Mouse (Mus musculus) layer of hippocampus, adult 2 months (tissue): Measurements from ENCODE around the gene Socs7. TPM values are rescaled to one million over a fixed set of nuclear protein-coding genes. Genes with fewer than 3 reads are reported as not detected.

Experiments
- DNase-seq, 2 experiments: peaks; one replicate each; pipeline ENCODE4 v3.0.0; 2022; ENCODE audit warnings: low spot score in 2 of 2
- H3K27ac ChIP-seq: fragments of 200-600 bp; 2 replicates; pipeline ENCODE4 v1.8.1; 2022
- H3K4me3 ChIP-seq: fragments of 200-600 bp; 2 replicates; pipeline ENCODE4 v1.8.1; 2022; ENCODE audit warnings: mild to moderate bottlenecking
- CTCF ChIP-seq: fragments of 200-600 bp; conservative IDR thresholded peaks from 2 replicates; pipeline ENCODE4 v1.8.1; 2022; ENCODE audit warnings: antibody characterized with exemption, mild to moderate bottlenecking, moderate library complexity
- total RNA-seq, 2 experiments: library from RNA; stranded (reverse); gene quantifications; 2 replicates each; pipeline ENCODE4 v1.2.3; 2021

Socs7 gene
- total RNA-seq, 2 experiments from 2014 or later, result 79.5 to 79.7 TPM

GRCm38 (mm10) chr11:97372159-97372864 is 10.0 kb downstream of the Socs7 start:
- DNase-seq, result no peak
- TF ChIP-seq CTCF, result no peak
- no peak overlapping the region for H3K27ac ChIP-seq
- no peak overlapping the region for H3K4me3 ChIP-seq

DNA sequence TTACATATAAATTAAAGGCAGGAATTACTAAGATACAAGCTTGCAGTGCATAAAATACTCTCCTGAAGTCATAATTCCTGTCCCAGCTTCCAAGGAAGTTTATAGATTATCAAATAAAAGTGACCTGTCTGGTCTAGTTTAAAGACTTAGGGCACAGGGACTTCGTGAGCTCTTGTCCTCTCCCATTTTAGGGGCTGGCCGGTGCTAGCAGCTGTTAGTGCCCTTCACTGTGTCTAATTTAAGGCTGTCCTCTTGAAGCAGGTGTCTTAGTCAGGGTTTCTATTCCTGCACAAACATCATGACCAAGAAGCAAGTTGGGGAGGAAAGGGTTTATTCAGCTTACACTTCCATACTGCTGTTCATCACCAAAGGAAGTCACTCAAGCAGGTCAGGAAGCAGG is 11.1 kb downstream of the Socs7 start:
- DNase-seq, result no peak
- TF ChIP-seq CTCF, result no peak
- H3K27ac ChIP-seq, result no peak overlapping the region
- H3K4me3 ChIP-seq, result no peak overlapping the region

- DNase-seq, result no peak
- peak overlapping the region; percentile 54; the same call in 1 of the 2 replicates for H3K27ac ChIP-seq
- TF ChIP-seq CTCF, result no peak
- H3K4me3 ChIP-seq, result no peak overlapping the region
These were observed 17.7 kb downstream of the Socs7 start for GRCm38 (mm10) chr11:97380036-97380435.

- no peak for DNase-seq
- TF ChIP-seq CTCF, result no peak
- H3K27ac ChIP-seq, result no peak overlapping the region
These were observed 20.7 kb downstream of the Socs7 start for GRCm38 (mm10) chr11:97383017-97383416.

GRCm38 (mm10) chr11:97383764-97384163 is 21.4 kb downstream of the Socs7 start:
- DNase-seq, result no peak
- Histone ChIP-seq H3K4me3 (no peak overlapping the region), H3K27ac (no peak overlapping the region)
- TF ChIP-seq CTCF, result no peak

More at GRCm38 (mm10) chr11:97383017-97383416, 20.7 kb downstream of the Socs7 start:
- no peak overlapping the region for H3K4me3 ChIP-seq

DNA sequence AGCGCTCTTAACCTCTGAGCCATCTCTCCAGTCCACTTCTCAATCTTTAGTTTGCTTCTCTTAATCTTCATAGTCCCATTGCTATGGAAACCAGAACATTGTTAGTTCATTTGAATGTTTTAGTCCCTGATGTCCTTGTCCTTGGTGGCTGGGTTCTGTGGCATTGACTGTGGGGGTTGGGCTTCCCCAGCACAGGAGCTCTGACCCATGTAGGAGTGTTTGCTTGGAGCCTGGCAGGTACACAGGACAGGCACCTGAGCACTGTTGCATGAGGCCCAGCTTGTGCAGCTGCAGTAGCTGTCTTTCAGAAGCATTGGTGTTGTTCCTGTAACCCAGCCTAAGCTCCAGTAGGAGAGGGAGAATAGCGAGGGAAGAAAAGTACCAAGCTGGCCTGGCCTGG is 25.5 kb downstream of the Socs7 start:
- Histone ChIP-seq H3K4me3 (no peak overlapping the region), H3K27ac (no peak overlapping the region)
- TF ChIP-seq CTCF, result no peak
- DNase-seq, result no peak

DNA sequence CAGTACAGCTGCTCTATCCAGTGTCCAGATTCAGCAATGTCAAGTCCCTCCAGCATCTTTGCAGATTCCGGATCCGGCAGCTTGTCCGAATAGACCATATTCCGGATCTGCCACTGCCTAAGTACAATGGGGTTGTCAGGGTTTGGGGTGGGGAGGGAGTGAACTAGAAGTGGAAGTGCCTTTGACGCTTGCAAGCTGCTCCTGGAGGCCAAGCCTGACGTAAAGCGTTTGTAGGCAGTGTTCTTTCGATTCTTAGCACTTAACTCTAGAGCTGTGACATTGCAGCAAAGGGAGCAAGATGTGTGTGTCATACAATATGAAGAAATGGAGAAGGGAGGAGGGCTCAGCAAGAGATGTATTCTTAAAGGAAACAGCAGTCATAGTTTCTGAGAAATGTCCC is 26.8 kb downstream of the Socs7 start:
- H3K4me3 ChIP-seq, result no peak overlapping the region
- TF ChIP-seq CTCF, result no peak
- DNase-seq, result no peak
- H3K27ac ChIP-seq, result no peak overlapping the region

- H3K27ac ChIP-seq, result peak overlapping the region; percentile 60; the same call in 1 of the 2 replicates
- H3K4me3 ChIP-seq, result no peak overlapping the region
- TF ChIP-seq CTCF, result no peak
- no peak for DNase-seq
These were observed 31.3 kb downstream of the Socs7 start for GRCm38 (mm10) chr11:97393658-97394057.

GRCm38 (mm10) chr11:97394146-97394545 is 31.8 kb downstream of the Socs7 start:
- H3K4me3 ChIP-seq, result no peak overlapping the region
- H3K27ac ChIP-seq, result peak overlapping the region; percentile 60; the same call in 1 of the 2 replicates
- peak; percentile 60 to 66 for DNase-seq
- no peak for TF ChIP-seq CTCF

DNA sequence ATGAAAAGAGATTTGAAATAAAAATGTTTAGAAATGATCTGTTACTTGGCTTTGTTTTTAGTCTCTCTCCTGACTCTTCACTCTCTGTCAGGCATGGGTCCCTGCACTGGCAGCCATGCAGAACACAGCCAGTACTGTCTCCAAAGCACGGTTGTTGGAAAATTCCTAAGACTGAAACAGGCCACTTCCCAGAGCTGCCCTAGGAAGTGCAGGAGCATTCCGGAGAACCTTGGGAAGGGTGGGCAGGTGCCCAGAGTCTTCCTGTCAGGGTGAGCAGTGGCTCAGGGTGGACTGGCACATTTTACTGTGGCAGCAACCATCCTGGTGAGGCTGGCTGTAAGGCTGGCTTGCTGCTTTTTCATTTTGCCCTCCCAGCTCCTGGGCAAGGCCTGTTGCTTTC is 36.2 kb downstream of the Socs7 start:
- TF ChIP-seq CTCF, result no peak
- Histone ChIP-seq H3K4me3 (no peak overlapping the region), H3K27ac (no peak overlapping the region)
- no peak for DNase-seq

DNA sequence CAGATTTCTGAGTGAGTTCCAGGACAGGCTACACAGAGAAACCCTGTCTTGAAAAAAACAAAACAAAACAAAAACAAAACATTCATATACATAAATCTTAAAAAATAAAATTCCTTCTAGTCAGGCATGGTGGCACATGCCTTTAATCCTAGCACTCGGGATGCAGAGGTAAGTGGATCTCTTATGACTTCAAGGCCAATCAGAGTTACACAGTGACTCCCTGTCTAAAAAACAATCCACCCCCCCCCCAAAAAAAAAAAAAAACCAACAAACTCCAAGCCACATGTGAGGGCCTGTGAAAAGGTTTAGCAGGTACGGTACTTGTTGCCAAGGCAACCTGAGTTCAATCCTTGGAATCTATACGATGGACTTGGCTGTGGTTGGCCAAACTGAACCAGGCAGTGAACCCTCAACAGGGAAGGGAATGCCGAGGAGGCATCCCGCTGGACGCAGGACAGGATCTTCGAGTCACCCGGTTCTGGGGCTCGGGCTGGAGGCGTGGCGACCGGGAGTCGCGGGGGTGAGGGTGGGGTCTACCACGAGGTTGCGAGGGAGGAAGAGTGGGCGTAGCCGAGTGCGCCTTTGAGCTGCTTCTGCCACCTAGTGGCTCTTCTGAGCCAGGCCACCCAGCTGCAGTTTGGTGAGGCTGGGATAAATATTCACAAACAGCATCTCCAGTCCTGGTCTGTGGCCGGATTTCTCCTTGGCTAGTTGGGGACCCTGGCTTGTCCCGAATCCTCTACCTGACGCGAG is 37.8 kb downstream of the Socs7 start:
- H3K27ac ChIP-seq, result peak overlapping the region; percentile 71
- peak overlapping the region; percentile 36; the same call in 1 of the 2 replicates for H3K4me3 ChIP-seq
- peak; percentile 81 to 87 for DNase-seq
- TF ChIP-seq CTCF, result peak; percentile 98

GRCm38 (mm10) chr11:97401082-97401481 is 38.7 kb downstream of the Socs7 start:
- peak; percentile 64 to 77 for DNase-seq
- no peak overlapping the region for H3K4me3 ChIP-seq
- no peak for TF ChIP-seq CTCF
- peak overlapping the region; percentile 71 for H3K27ac ChIP-seq

GRCm38 (mm10) chr11:97401686-97402435 is 39.5 kb downstream of the Socs7 start:
- no peak for DNase-seq
- no peak overlapping the region for H3K4me3 ChIP-seq
- peak overlapping the region; percentile 71 for H3K27ac ChIP-seq
- TF ChIP-seq CTCF, result no peak
